Mouse (Mus musculus) limb, embryonic 10.5 days (tissue): ENCODE data around the gene Tmem129. TPM values are rescaled to one million over a fixed set of nuclear protein-coding genes. Genes with fewer than 3 reads are reported as not detected.

Source experiments
- DNase-seq: peaks from one replicate; pipeline ENCODE4 v3.0.0-alpha.2; 2017; ENCODE audit warnings: low spot score
- H3K27ac ChIP-seq: fragments of 300-500 bp; sonication (generic); 2 replicates; pipeline ENCODE4 v1.5.1; 2016; ENCODE audit warnings: mild to moderate bottlenecking
- H3K27me3 ChIP-seq: fragments of 300-500 bp; sonication (generic); 2 replicates; pipeline ENCODE4 v1.6.1; 2016; ENCODE audit warnings: low read depth, mild to moderate bottlenecking; ENCODE audit not compliant: poor library complexity, severe bottlenecking
- H3K36me3 ChIP-seq: fragments of 300-500 bp; sonication (generic); 2 replicates; pipeline ENCODE4 v1.6.1; 2016; ENCODE audit warnings: mild to moderate bottlenecking, moderate library complexity
- H3K4me1 ChIP-seq: fragments of 300-500 bp; sonication (generic); 2 replicates; pipeline ENCODE4 v1.6.1; 2016
- H3K4me3 ChIP-seq: fragments of 300-500 bp; sonication (generic); 2 replicates; pipeline ENCODE4 v1.5.1; 2016; ENCODE audit warnings: mild to moderate bottlenecking, moderate library complexity
- H3K9me3 ChIP-seq: fragments of 300-500 bp; sonication (generic); replicated peaks from 2 replicates; pipeline ENCODE4 v1.6.1; 2016; ENCODE audit warnings: mild to moderate bottlenecking
- WGBS: fragments of 180-500 bp; shearing (Covaris S2); methylation state at CpG from one replicate; pipeline ENCODE4 v1.1.7; 2016; 5-methylcytosine and 5-hydroxymethylcytosine counted together
- polyA plus RNA-seq: library from polyadenylated mRNA; unstranded; fragments of >200 nt; fragmentation: Nextera tagmentation; extraction: Ambion mirVana; gene quantifications from 2 replicates; pipeline ENCODE4 v1.2.1, GENCODE M21; 2016

Gene Tmem129
- polyA plus RNA-seq, 1 experiment from 2014 or later = 47.2 TPM

DNA sequence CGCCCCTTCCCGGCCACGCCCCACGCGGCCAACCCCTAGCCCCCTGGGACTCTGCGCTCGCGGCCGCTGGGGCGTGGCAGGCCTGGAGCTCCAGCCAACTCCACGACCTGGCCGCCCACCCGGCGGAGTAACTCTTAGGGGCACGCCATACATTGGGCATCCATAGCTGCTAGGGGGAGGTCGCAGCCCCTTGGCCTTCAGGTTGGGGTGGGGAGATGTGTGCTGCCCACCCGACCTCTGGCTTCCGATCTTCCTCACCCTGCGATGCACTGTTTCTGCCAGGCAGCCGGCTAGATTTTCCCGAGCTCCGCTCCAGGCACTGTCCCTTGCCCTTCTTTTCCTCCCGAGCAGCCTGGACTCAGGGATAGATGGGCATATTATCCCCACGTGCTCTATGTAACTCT, 37.5 kb upstream of the Tmem129 start:
- 1% methylated on average over 24 of the region's 24 CpGs for WGBS
- H3K4me1 ChIP-seq = peaks cover 90% of the 10 kb centered on the region
- peak; percentile 74 for DNase-seq
- peak overlapping the region; percentile 58 for H3K4me3 ChIP-seq
- H3K9me3 ChIP-seq = no peaks in the 10 kb centered on the region
- peak overlapping the region; percentile 94 for H3K27ac ChIP-seq
- no peaks in the 10 kb centered on the region for H3K36me3 ChIP-seq
- peaks cover 80% of the 10 kb centered on the region for H3K27me3 ChIP-seq

DNA sequence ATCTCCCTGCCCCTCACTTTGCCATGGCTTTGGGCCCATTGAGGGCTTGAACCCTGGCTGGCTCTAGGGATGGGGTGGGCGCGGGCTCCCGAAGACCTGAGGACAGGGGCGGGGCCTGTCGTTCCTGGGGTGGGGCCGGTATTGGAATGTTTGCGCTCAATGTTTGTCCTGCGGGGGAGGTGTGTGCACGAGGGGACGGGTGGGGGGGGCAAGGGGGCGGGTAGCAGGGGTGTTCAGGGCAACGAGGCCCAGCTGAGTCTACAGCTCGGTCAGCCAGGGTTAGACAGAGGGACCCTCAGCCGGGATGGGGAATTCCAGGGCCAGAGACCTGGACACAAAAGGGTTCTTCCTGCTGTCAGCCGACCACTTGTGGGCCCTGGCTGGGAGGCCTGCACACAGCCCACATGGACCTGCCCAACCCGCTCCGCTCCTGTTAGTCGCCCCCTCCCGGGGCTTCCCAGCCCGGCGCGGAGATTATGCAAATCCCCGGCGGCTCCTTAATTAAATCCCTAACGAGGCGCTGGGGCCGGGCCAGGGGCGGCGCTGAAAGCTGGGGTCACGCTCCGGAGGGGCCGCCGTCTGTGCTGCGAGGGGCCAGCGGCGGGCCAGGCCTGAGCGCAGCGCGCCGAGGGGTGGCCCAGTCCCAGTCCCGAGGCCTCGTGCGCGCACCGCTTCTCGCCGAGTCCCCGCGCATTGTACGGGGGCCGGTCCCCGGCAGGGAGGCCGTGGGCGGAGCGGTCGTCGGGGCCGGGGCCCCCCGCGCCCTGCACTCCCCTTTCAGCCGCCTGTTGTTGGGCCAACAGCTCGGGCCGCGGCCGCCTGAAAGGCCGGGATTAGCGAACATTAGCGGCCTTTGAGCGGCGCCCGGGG, 36.9 kb upstream of the Tmem129 start:
- H3K27me3 ChIP-seq = peaks cover 75% of the 10 kb centered on the region
- peak overlapping the region; percentile 94 for H3K27ac ChIP-seq
- H3K4me1 ChIP-seq = peaks cover 89% of the 10 kb centered on the region
- WGBS = 1% methylated on average over 71 of the region's 71 CpGs
- H3K9me3 ChIP-seq = no peaks in the 10 kb centered on the region
- peak; percentile 77 for DNase-seq
- no peaks in the 10 kb centered on the region for H3K36me3 ChIP-seq
- H3K4me3 ChIP-seq = peak overlapping the region; percentile 58

DNA sequence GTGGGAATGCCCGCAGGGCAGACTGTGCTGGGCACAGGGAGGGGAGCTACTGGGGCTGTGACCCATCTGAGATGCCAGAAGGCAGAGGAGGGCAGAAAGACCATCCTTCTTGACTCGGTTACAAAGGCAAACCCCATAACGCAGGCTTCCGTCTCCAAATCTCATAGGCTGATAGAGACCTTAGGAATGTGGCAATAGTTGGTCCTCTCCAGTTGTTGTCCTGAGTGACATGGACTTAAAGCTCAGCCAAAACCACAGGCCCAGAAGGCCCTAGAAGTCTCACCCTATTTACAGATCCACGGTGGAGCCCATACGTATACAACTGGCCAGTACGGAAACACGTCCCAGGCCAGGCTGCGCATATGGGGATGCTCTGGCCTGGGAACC, 36.2 kb upstream of the Tmem129 start:
- Histone ChIP-seq H3K27me3 (peaks cover 71% of the 10 kb centered on the region), H3K4me1 (peaks cover 89% of the 10 kb centered on the region), H3K4me3 (0 out of 2 replicates have a peak overlapping the region, but pooled peaks have one; percentile 58), H3K9me3 (no peaks in the 10 kb centered on the region), H3K27ac (peak overlapping the region; percentile 94), H3K36me3 (no peaks in the 10 kb centered on the region)
- WGBS = 54% methylated on average over 9 of the region's 9 CpGs
- no peak for DNase-seq

DNA sequence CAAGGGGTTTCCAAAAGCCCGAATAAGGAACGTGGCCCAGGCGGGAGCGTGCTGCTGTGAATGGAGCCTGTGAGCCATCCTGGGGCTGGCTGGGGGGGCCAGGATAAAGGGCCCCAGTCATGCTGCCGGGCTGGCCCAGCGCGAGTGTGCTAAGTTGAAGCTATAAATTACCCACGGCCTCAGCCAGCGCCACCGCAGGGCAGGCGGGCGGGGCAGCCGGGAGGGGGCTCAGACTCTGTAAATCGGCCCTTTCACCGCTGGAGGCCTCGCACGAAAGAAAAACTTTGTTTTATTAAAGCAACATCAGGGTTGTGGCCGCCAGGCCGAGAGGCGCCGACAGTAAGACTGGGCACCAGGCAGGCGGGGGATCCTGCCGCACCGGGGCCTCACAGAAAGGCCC, 34.2 kb upstream of the Tmem129 start:
- Histone ChIP-seq H3K4me1 (peaks cover 83% of the 10 kb centered on the region), H3K4me3 (peak overlapping the region; percentile 27), H3K27me3 (peaks cover 66% of the 10 kb centered on the region), H3K36me3 (no peaks in the 10 kb centered on the region), H3K27ac (peak overlapping the region; percentile 89), H3K9me3 (no peaks in the 10 kb centered on the region)
- peak; percentile 84 for DNase-seq
- 1% methylated on average over 24 of the region's 24 CpGs for WGBS

DNA sequence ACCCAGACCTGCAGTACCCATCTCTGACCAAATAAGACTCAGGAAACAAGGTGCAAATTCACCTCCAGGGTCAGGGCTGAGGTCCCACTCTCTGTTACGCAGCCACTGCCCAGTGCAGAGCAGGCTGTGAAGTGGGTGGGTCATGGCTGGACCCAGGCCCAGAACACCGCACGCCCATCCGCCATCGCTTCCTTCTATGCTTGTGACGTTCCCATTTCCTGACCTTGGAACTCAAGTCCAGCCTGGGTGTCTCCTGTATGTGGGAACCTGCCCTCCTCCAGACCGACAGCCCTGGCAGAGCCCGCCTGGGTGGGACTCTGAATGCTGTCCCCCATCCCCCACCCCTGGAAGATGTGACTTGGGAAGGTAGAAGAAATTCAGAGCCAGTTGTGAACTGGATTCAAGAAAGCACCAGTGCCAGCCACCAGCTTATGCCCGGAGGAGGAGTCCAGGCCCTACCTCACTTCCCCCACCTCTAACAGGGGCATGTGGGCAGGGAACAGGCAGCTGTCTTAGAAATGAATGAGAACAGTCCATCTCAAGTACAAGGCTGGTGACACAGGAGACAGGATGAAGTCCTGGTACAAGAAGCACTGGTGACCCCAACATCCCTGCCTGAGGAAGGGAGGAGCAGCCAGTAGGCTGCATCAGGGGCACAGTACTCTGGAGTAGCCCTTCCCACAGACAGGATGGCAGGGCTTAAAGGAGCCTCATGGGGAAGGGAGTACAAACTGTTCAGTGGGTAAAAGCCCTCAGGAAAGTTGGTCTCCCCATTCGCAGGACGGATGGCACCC, 31.8 kb upstream of the Tmem129 start:
- H3K27me3 ChIP-seq = peaks cover 50% of the 10 kb centered on the region
- H3K9me3 ChIP-seq = no peaks in the 10 kb centered on the region
- H3K4me3 ChIP-seq = no peak overlapping the region
- H3K27ac ChIP-seq = peak overlapping the region; percentile 85
- H3K4me1 ChIP-seq = peaks cover 60% of the 10 kb centered on the region
- 82% methylated on average over 11 of the region's 11 CpGs for WGBS
- DNase-seq = no peak
- H3K36me3 ChIP-seq = no peaks in the 10 kb centered on the region

DNA sequence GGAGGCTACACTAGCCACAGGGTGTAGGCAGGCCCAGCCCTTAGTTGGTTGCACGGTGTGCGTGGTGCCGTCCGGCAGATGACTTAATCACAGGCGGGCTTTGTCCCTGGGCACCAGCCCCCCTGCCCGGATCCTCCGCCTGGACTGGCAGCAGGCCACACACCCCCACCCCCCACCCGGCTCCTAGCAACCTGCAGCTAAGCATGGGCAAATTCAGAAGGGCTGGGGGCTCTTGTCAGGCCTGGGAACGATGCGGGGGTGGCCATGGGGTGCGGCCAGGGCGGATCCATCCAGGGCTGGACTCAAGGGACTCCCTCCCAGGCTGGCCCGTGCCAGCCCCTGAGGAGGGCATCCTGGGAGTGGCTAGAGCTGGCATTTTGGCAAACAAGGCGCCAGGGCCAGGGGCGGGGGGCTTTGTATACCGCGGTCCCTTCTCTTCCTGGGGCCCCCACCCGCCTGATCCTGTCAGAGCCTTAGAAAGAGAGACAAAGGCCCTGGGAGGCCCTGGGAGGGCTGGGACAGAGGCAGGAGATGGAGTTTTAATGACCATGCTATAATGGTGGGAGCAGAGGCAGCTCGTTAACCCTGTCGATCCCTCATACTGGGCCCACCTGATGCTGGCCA, 31.1 kb upstream of the Tmem129 start:
- Histone ChIP-seq H3K36me3 (no peaks in the 10 kb centered on the region), H3K27me3 (peaks cover 43% of the 10 kb centered on the region), H3K27ac (peak overlapping the region; percentile 85), H3K9me3 (no peaks in the 10 kb centered on the region), H3K4me1 (peaks cover 53% of the 10 kb centered on the region), H3K4me3 (no peak overlapping the region)
- DNase-seq = no peak
- 60% methylated on average over 20 of the region's 20 CpGs for WGBS

DNA sequence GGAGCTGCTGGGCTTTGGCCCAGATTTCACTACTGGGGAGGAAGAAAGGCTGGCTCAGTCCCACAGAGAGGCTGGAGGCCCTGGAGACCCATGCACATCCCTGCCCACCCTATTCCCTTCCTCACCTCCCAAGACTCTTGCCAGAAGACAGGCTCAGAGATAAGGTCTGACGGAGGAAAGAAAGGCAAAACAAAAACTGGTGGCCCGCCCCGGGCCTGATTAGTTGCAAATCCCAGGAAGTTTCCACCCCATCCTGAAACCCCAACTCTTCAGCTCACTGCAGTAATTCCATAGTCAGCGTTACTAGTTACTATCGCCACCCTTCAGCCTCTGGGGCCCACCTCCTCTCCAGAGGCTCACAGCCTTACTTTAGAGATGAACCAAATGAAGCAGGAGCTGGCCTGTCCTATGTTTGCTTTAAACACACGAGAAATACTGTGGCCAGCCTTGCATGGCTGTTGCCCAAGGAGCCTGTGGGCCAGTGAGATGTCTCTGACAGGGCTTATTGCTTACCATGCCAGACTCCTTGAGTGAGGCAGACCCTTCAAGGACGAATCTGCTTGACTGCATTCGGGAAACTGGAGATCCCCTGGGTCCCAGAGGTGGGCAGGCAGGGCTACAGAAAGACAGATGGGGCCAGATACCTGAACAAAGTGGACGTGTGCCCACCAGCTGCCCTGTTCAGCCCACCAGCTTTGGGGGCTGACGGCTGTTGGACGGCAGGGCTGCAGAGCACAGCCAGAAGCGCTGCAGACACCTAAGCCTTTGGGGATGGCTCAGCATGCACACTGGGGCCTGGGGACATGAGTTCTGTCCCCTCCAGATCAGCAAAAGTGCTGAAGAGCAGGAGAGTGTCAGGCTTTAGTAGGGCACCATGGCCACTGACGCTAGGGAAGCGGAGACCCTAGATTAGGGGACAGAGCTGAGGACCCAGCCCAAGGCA, 30.3 kb upstream of the Tmem129 start:
- no peaks in the 10 kb centered on the region for H3K9me3 ChIP-seq
- no peak overlapping the region for H3K4me3 ChIP-seq
- H3K4me1 ChIP-seq = peaks cover 51% of the 10 kb centered on the region
- no peak for DNase-seq
- WGBS = 68% methylated on average over 14 of the region's 14 CpGs
- peak overlapping the region; percentile 85 for H3K27ac ChIP-seq
- no peaks in the 10 kb centered on the region for H3K36me3 ChIP-seq
- H3K27me3 ChIP-seq = peaks cover 35% of the 10 kb centered on the region

DNA sequence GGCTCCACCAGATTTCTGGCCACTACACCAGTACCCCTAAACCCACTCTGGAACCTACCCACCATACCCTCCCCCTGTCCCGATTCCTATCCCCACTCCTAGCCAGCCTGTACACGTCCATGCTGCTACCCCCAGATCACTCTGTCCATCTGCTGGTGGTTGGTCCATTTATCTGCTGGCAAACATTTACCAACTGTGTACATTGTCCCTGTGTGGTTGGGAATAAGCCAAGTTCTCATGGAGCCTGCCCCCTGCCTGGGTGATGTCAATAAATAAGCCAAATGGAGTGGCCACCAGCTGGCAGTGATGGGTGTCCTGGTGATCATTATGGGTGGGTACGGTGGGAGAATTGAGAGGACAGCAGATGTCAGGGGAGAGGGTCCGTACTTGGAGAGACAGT, 28.9 kb upstream of the Tmem129 start:
- H3K27me3 ChIP-seq = peaks cover 24% of the 10 kb centered on the region; the same call in 1 of the 2 replicates
- no peaks in the 10 kb centered on the region for H3K36me3 ChIP-seq
- H3K4me1 ChIP-seq = peaks cover 38% of the 10 kb centered on the region
- no peak overlapping the region for H3K4me3 ChIP-seq
- WGBS = 85% methylated on average over 4 of the region's 4 CpGs
- no peak for DNase-seq
- no peak overlapping the region for H3K27ac ChIP-seq
- H3K9me3 ChIP-seq = no peaks in the 10 kb centered on the region

GRCm38 (mm10) chr5:33684932-33685331, 26.7 kb upstream of the Tmem129 start:
- no peak for DNase-seq
- WGBS = 87% methylated on average over 4 of the region's 4 CpGs
- Histone ChIP-seq H3K4me3 (no peak overlapping the region), H3K36me3 (no peaks in the 10 kb centered on the region), H3K27me3 (peaks cover 18% of the 10 kb centered on the region; the same call in 1 of the 2 replicates), H3K9me3 (no peaks in the 10 kb centered on the region), H3K27ac (no peak overlapping the region), H3K4me1 (peaks cover 34% of the 10 kb centered on the region)

GRCm38 (mm10) chr5:33683897-33684652, 25.9 kb upstream of the Tmem129 start:
- no peak for DNase-seq
- no peaks in the 10 kb centered on the region for H3K36me3 ChIP-seq
- peaks cover 12% of the 10 kb centered on the region; the same call in 1 of the 2 replicates for H3K27me3 ChIP-seq
- H3K4me1 ChIP-seq = peaks cover 25% of the 10 kb centered on the region
- WGBS = 45% methylated on average over 7 of the region's 7 CpGs
- no peaks in the 10 kb centered on the region for H3K9me3 ChIP-seq
- no peak overlapping the region for H3K4me3 ChIP-seq
- H3K27ac ChIP-seq = no peak overlapping the region

DNA sequence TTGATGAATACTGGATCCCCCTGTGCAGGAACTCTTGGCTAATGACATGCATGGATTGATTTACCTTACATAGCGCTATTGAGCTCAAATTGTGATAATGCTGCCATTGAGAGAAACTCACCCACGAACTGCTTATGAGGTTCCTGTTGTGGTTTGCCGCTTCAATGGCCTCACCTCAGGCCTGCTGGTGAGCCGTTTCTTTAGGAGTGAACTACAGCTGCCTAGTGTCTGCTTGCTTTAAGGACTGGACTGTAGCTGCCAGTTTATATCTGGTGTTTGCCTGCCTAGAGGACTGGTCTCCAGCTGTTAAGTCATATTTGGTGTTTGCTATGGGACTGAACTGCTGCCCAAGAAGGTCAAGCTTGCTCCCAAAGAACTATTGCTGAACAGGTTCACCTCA, 24.7 kb upstream of the Tmem129 start:
- no peak overlapping the region for H3K4me3 ChIP-seq
- H3K27me3 ChIP-seq = peaks cover 5% of the 10 kb centered on the region; the same call in 1 of the 2 replicates
- no peak overlapping the region for H3K27ac ChIP-seq
- no peaks in the 10 kb centered on the region for H3K9me3 ChIP-seq
- WGBS = 88% methylated on average over 4 of the region's 4 CpGs
- no peaks in the 10 kb centered on the region for H3K36me3 ChIP-seq
- peaks cover 18% of the 10 kb centered on the region for H3K4me1 ChIP-seq
- DNase-seq = no peak
